Mouse (Mus musculus) neural tube, embryonic 15.5 days (tissue): ENCODE measurements around the gene Gm49450. TPM values are rescaled to one million over a fixed set of nuclear protein-coding genes. Genes with fewer than 3 reads are reported as not detected.

Experiments used
- ATAC-seq: fragments of 200-750 bp; cut with Nextera tagmentation; 2 replicates; pipeline ENCODE4 v1.8.0; 2017; ENCODE audit warnings: mild to moderate bottlenecking, moderate TSS enrichment, moderate library complexity; ENCODE audit not compliant: low FRiP score
- H3K27ac ChIP-seq: fragments of 300-500 bp; sonication (generic); replicated peaks from 2 replicates; pipeline ENCODE4 v1.5.1; 2015; ENCODE audit warnings: mild to moderate bottlenecking, inconsistent platforms
- H3K27me3 ChIP-seq: fragments of 300-500 bp; sonication (generic); replicated peaks from 2 replicates; pipeline ENCODE4 v1.6.1; 2015; ENCODE audit warnings: inconsistent platforms
- H3K36me3 ChIP-seq: fragments of 300-500 bp; sonication (generic); 2 replicates; pipeline ENCODE4 v1.6.1; 2015; ENCODE audit warnings: inconsistent platforms
- H3K4me1 ChIP-seq: fragments of 300-500 bp; sonication (generic); 2 replicates; pipeline ENCODE4 v1.6.1; 2015; ENCODE audit warnings: inconsistent platforms
- H3K4me2 ChIP-seq: fragments of 300-500 bp; sonication (generic); 2 replicates; pipeline ENCODE4 v1.6.1; 2015; ENCODE audit warnings: inconsistent platforms, mild to moderate bottlenecking, moderate library complexity
- H3K4me3 ChIP-seq: fragments of 300-500 bp; sonication (generic); replicated peaks from 2 replicates; pipeline ENCODE4 v1.5.1; 2015; ENCODE audit warnings: mild to moderate bottlenecking, inconsistent platforms
- H3K9ac ChIP-seq: fragments of 300-500 bp; sonication (generic); replicated peaks from 2 replicates; pipeline ENCODE4 v1.6.1; 2015; ENCODE audit warnings: mild to moderate bottlenecking, inconsistent platforms
- H3K9me3 ChIP-seq: fragments of 300-500 bp; sonication (generic); replicated peaks from 2 replicates; pipeline ENCODE4 v1.6.1; 2016; ENCODE audit warnings: inconsistent platforms
- WGBS: fragments of 180-500 bp; shearing (Covaris S2); methylation state at CpG from one replicate; pipeline ENCODE4 v1.1.7; 2015; ENCODE audit warnings: mixed read lengths; 5-methylcytosine and 5-hydroxymethylcytosine counted together
- polyA plus RNA-seq: library from polyadenylated mRNA; unstranded; fragments of >200 nt; fragmentation: Nextera tagmentation; extraction: Ambion mirVana; gene quantifications from 2 replicates; pipeline ENCODE4 v1.2.1, GENCODE M21; 2015

Gene Gm49450
- polyA plus RNA-seq, 1 experiment from 2014 or later: not detected

DNA sequence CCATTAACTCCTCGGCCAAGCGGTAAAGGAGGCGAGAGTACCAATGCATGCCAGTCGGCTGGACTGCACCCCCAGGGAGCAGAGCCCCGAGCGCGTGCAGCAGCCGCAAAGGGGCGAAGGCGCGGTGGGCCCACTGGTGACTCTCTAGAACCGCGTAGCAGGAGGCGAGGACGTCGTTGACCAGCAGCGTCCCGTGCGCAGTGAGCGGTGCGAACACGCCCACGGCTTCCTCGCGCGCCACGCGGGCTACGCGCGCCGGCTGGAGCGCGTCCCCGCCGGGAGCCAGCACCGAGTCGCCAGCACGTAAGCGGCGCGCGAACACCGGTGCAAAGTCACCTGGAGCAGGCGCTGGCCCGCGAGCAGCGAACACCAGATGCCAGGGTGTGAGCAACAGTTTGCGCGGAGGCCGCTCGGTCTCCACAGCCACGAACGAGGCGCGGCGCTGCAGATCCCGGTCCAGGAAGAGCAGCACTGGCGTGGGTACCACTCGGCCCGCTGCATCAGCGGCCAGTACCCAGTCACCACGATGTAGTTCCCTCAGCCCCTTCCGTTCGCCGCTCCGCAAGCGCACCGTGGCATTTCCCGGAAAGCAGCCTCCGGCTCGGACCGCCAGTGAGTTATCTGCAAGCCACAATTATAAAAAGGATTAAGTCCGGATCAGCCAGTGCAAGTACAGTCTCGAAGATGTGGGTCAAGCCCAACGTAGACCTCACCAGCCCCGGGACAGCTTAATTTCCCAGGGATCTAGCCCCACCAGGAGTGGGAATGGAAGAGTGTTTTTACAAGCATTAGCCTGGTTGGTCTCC lies 59.2 kb downstream of the Gm49450 start, which contains the start of gene Rhebl1:
Gene Rhebl1 (minus strand): TSS at position 601 of the 806 bp plus-strand sequence.
- Histone ChIP-seq H3K9me3 (no peaks in the 10 kb centered on the region), H3K27ac (no peak within 1 kb of the TSS), H3K9ac (peak within 1 kb of the TSS; percentile 21; the same call in 1 of the 2 replicates), H3K36me3 (no peaks in the 10 kb centered on the region), H3K4me1 (peaks cover 47% of the 10 kb centered on the region), H3K4me2 (peak within 1 kb of the TSS; percentile 96), H3K27me3 (peaks cover 76% of the 10 kb centered on the region), H3K4me3 (peak within 1 kb of the TSS; percentile 49)
- WGBS: under 1% methylated on average over 72 of the region's 77 CpGs
- ATAC-seq: 0 out of 2 replicates have a peak, but pooled peaks have one; percentile 17

DNA sequence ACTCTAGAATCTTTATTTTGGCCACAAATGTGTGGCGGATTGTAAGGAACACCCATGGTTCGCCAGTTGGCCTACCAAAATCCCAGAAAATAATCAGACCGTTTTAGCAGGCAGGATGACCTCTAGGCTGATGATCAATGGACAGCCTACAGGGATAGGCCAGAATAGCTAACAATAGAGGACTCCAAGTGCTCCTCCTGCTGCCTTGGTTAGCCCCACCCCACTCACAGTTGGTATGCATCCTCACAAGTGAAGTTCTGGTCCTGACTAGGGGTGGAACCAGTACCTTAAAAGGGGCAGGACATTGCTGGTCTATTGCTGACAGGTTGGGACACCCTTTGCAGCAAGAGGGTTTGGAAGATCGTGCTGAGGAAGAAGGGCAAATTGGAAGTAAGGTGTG lies 60.3 kb downstream of the Gm49450 start:
- no peak overlapping the region for H3K4me2 ChIP-seq
- 46% methylated on average over 4 of the region's 4 CpGs for WGBS
- no peak overlapping the region for H3K4me3 ChIP-seq
- H3K4me1 ChIP-seq: peaks cover 41% of the 10 kb centered on the region
- ATAC-seq: no peak
- no peaks in the 10 kb centered on the region for H3K9me3 ChIP-seq
- no peak overlapping the region for H3K27ac ChIP-seq
- peaks cover 65% of the 10 kb centered on the region for H3K27me3 ChIP-seq
- no peaks in the 10 kb centered on the region for H3K36me3 ChIP-seq
- no peak overlapping the region for H3K9ac ChIP-seq

DNA sequence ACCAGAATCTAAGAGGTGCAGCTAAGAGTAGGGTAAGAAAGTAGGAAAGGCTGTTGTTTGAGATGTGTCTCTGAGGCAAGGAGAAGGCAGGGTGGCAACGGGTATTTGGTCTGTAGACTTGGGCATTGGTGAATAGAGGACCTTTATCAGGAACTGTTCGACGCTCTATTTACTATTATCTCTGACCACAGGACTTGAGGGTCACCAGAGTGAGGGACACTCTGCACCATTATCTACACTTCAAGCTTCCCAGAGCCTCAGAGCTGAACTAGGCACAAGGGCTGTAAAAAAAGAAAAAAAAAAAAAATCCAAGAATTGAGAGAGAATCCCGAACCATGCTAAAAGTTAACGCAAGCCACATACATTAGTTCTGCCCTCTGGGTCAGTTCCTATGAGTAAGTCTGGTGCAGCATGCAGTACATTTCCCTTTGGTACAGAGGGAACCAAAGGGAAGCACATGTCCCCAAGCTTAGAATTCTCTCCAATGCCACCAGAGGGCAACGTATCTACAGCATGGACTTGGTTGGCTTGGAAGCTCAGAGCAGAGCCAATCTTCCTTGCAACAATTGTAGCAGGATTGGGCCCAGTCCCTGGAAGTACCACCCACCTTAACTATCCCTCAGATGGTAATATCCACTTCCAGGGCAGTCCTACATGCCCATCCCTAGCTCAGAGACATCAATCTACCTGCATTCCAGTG lies 61.3 kb downstream of the Gm49450 start:
- H3K9me3 ChIP-seq: no peaks in the 10 kb centered on the region
- H3K27ac ChIP-seq: no peak overlapping the region
- no peak overlapping the region for H3K4me2 ChIP-seq
- ATAC-seq: 0 out of 2 replicates have a peak, but pooled peaks have one; percentile 50
- 41% methylated on average over 6 of the region's 6 CpGs for WGBS
- no peak overlapping the region for H3K4me3 ChIP-seq
- H3K4me1 ChIP-seq: peaks cover 33% of the 10 kb centered on the region
- peaks cover 55% of the 10 kb centered on the region for H3K27me3 ChIP-seq
- H3K9ac ChIP-seq: no peak overlapping the region
- H3K36me3 ChIP-seq: no peaks in the 10 kb centered on the region

DNA sequence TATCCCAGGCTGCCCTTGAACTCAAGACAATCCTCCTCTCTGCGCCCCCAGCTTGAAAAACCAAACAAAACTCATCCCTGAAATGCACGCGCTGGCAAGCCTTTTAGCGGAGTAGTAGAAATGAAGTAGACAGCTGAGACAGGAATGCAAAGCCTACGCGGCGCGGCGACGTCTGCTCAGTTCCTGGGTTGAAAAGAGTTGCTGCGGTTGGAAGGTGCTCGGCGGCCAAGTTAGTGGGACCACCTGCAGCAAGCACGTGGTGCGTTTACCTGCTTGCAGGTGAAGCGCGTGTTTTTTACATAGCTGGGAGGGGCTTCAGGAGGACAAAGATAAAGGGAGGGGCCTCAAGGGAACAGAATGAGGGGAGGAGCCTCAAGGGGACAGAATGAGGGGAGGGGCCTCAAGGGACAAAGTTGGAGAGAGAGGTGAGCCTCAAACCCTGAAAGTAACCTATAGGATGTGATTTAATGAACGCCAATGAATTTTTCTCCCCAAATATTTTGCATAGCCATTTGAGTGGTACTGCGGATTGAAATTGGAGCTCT lies 62.1 kb downstream of the Gm49450 start:
- no peaks in the 10 kb centered on the region for H3K9me3 ChIP-seq
- H3K9ac ChIP-seq: no peak overlapping the region
- ATAC-seq: no peak
- no peaks in the 10 kb centered on the region for H3K36me3 ChIP-seq
- 12% methylated on average over 19 of the region's 19 CpGs for WGBS
- H3K4me2 ChIP-seq: peak overlapping the region; percentile 28; the same call in 1 of the 2 replicates
- H3K4me3 ChIP-seq: no peak overlapping the region
- H3K4me1 ChIP-seq: peaks cover 32% of the 10 kb centered on the region
- H3K27ac ChIP-seq: no peak overlapping the region
- peaks cover 47% of the 10 kb centered on the region for H3K27me3 ChIP-seq

DNA sequence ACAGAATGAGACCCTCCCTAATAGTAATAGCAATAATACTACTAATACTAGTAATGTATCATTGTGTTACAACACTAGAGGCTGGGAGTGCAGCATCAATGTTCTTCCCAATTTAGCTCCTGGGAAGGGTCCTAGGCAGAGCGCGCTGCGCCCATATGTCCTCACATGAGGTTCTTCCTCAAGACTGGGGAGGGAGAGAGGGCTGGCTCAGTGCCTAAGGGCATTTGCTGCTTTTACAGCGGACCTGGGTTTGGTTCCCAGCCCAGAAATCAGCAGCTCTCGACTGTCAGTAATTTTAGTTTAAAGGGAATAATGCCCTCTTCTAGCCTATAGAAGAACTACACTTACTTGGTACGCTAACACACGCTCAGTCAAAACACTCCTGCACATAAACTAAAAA lies 65.8 kb downstream of the Gm49450 start:
- peaks cover 10% of the 10 kb centered on the region for H3K27me3 ChIP-seq
- no peaks in the 10 kb centered on the region for H3K9me3 ChIP-seq
- no peak for ATAC-seq
- H3K27ac ChIP-seq: no peak overlapping the region
- 85% methylated on average over 7 of the region's 7 CpGs for WGBS
- H3K4me1 ChIP-seq: 0 out of 2 replicates have a peak, but pooled peaks cover 4% of the 10 kb centered on the region
- no peak overlapping the region for H3K4me2 ChIP-seq
- no peak overlapping the region for H3K9ac ChIP-seq
- H3K4me3 ChIP-seq: no peak overlapping the region
- no peaks in the 10 kb centered on the region for H3K36me3 ChIP-seq

DNA sequence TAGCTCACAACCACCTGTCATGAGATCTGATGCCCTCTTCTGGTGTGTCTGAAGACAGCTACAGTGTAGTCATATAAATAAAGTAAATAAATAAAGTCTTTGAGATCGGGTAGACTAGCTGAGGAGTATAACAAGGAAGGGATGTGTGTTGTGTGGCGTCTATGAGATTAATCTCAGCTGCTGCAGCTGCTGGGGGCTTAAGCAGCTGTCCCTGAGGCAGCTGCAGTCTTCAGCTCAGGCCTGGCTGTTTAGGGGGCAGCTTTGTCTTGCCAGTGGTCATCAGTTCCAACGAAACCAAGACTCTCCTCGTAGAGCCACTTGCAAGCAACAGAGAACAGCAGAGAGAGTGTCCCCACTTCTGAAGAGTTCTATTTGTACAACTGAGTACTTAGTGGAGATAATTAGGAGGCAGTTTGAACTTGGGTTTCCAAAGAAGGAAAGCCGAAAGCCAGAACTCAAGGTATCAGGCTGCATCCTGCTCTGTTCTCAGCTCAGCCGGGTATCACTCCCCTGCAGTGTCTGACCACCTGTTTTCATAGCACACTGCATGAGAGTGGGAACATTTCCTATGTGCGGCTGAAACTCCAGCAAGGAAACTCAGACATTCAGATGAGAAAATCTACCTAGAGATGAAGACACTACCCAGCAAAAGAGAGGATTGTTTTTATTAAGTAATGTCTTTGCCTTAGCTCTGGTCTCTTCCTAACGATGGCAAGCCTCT lies 66.5 kb downstream of the Gm49450 start:
- no peak for ATAC-seq
- no peaks in the 10 kb centered on the region for H3K36me3 ChIP-seq
- H3K9ac ChIP-seq: no peak overlapping the region
- H3K4me1 ChIP-seq: peaks cover 5% of the 10 kb centered on the region; the same call in 1 of the 2 replicates
- H3K4me3 ChIP-seq: no peak overlapping the region
- H3K27me3 ChIP-seq: peaks cover 8% of the 10 kb centered on the region
- no peak overlapping the region for H3K27ac ChIP-seq
- no peak overlapping the region for H3K4me2 ChIP-seq
- no peaks in the 10 kb centered on the region for H3K9me3 ChIP-seq
- 71% methylated on average over 8 of the region's 8 CpGs for WGBS

DNA sequence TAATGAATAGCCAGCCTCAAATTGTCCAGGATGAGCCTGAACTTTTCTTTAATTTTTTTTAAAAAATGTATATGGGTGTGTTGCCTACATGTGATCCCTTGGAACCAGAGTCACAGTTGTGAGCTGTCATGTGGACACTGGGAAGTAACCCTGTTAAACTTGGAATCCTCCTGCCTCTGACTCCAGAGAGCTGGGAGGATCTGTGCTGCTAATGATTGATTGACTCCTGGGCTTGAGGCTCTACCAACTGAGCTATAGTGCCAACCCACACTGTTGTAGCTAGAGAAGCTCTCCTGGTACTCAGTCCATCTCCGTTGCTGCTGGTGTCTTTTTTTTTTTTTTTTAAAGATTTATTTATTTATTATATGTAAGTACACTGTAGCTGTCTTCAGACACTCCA lies 69.2 kb downstream of the Gm49450 start:
- Histone ChIP-seq H3K36me3 (no peaks in the 10 kb centered on the region), H3K4me2 (no peak overlapping the region), H3K4me1 (peaks cover 22% of the 10 kb centered on the region), H3K4me3 (no peak overlapping the region), H3K27ac (no peak overlapping the region), H3K9ac (no peak overlapping the region), H3K9me3 (no peaks in the 10 kb centered on the region), H3K27me3 (no peaks in the 10 kb centered on the region)
- ATAC-seq: no peak
- 82% methylated on average over 1 of the region's 1 CpGs for WGBS

DNA sequence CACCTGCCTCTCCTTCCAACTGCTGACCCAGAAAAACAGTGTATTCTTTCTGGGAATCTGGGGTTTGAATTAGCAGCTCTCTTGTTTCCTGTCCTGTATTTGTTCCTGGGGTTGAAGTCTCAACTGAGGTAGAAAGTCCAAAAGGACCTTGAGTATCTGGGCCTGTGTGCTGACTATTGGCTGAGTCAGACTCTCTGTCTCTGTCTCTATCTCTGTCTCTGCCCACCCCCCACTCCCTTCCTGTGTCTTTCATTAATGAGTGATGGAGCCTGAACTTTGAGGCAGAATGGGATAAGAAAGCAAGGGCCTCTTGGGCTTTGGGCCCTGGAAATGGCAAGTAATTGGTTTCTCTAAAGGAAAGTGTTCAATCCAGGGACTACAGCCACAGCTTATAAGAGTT lies 69.7 kb downstream of the Gm49450 start:
- Histone ChIP-seq H3K9ac (no peak overlapping the region), H3K4me2 (no peak overlapping the region), H3K4me3 (no peak overlapping the region), H3K4me1 (peaks cover 26% of the 10 kb centered on the region), H3K27ac (no peak overlapping the region), H3K27me3 (no peaks in the 10 kb centered on the region), H3K36me3 (no peaks in the 10 kb centered on the region), H3K9me3 (no peaks in the 10 kb centered on the region)
- ATAC-seq: no peak

Other genes with a start within 250 kb of the Gm49450 start
- gene Ccdc65, start 245.3 kb downstream of the Gm49450 start, polyA plus RNA-seq: 6.4 and 7.5 TPM in 2 replicates
- gene Fkbp11, start 225.4 kb downstream of the Gm49450 start, polyA plus RNA-seq: 11.9 and 12.3 TPM in 2 replicates
- gene Arf3, start 190.3 kb downstream of the Gm49450 start, polyA plus RNA-seq: 97.8 TPM in 2 replicates
- 0.08 and 0.72 TPM in 2 replicates for gene Wnt10b, start 175.4 kb downstream of the Gm49450 start, polyA plus RNA-seq
- 1.0 and 2.0 TPM in 2 replicates for gene Wnt1, start 163.7 kb downstream of the Gm49450 start, polyA plus RNA-seq
- gene Ddn, start 144.1 kb downstream of the Gm49450 start, polyA plus RNA-seq: 0.18 and 0.36 TPM in 2 replicates
- 66.4 and 72.9 TPM in 2 replicates for gene Prkag1, start 122.0 kb downstream of the Gm49450 start, polyA plus RNA-seq
- gene Kmt2d, start 82.3 kb downstream of the Gm49450 start, polyA plus RNA-seq: 9.9 and 10.1 TPM in 2 replicates
- gene Rhebl1, start 59.0 kb downstream of the Gm49450 start, polyA plus RNA-seq: 27.0 and 33.2 TPM in 2 replicates
- 2.5 and 3.2 TPM in 2 replicates for gene Dhh, start 55.0 kb downstream of the Gm49450 start, polyA plus RNA-seq
- gene Lmbr1l, start 35.3 kb downstream of the Gm49450 start, polyA plus RNA-seq: 27.9 and 28.6 TPM in 2 replicates
- gene Tuba1b, start 19.0 kb downstream of the Gm49450 start, polyA plus RNA-seq: 1,446 and 1,534 TPM in 2 replicates
- gene Tuba1a, start 152 bp upstream of the Gm49450 start, polyA plus RNA-seq: 10,639 and 13,509 TPM in 2 replicates
- 12.4 and 52.6 TPM in 2 replicates for gene Tuba1c, start 76.3 kb upstream of the Gm49450 start, polyA plus RNA-seq
- 185 and 209 TPM in 2 replicates for gene Prph, start 101.6 kb upstream of the Gm49450 start, polyA plus RNA-seq
- 4.6 and 10.3 TPM in 2 replicates for gene Troap, start 121.0 kb upstream of the Gm49450 start, polyA plus RNA-seq
- gene C1ql4, start 134.3 kb upstream of the Gm49450 start, polyA plus RNA-seq: 2.4 and 3.6 TPM in 2 replicates
- 0.47 and 2.3 TPM in 2 replicates for gene Dnajc22, start 139.6 kb upstream of the Gm49450 start, polyA plus RNA-seq
- gene Spats2, start 172.4 kb upstream of the Gm49450 start, polyA plus RNA-seq: 28.9 and 35.4 TPM in 2 replicates